Mouse (Mus musculus) ovary, postnatal 36 days (tissue): ENCODE data around the gene Fbxo8.

ENCODE experiments used
- DNase-seq: peaks from one replicate; pipeline ENCODE4 v3.0.0; 2022; ENCODE audit warnings: low spot score, mixed read lengths

Fbxo8 gene

GRCm38 (mm10) chr8:56550558-56551360, at the start of gene Fbxo8, which contains the start of gene Cep44:
TSS of gene Fbxo8 (plus strand) at chr8:56551090.
TSS of gene Cep44 (minus strand) at chr8:56551047.
- DNase-seq: peak; percentile 65

- no peak for DNase-seq
Observed at GRCm38 (mm10) chr8:56501911-56502310, 49.0 kb upstream of the Fbxo8 start.

GRCm38 (mm10) chr8:56508318-56508951, 42.5 kb upstream of the Fbxo8 start:
- no peak for DNase-seq

- DNase-seq: no peak
Observed at GRCm38 (mm10) chr8:56508952-56509479, 41.9 kb upstream of the Fbxo8 start.

GRCm38 (mm10) chr8:56518848-56519247, 32.0 kb upstream of the Fbxo8 start:
- no peak for DNase-seq

- no peak for DNase-seq
Observed at GRCm38 (mm10) chr8:56520249-56520648, 30.6 kb upstream of the Fbxo8 start.

GRCm38 (mm10) chr8:56521051-56521450, 29.8 kb upstream of the Fbxo8 start:
- no peak for DNase-seq

GRCm38 (mm10) chr8:56528869-56529268, 22.0 kb upstream of the Fbxo8 start:
- no peak for DNase-seq

- DNase-seq: peak; percentile 55
Observed at GRCm38 (mm10) chr8:56530359-56530758, 20.5 kb upstream of the Fbxo8 start.

GRCm38 (mm10) chr8:56540706-56541105, 10.2 kb upstream of the Fbxo8 start:
- DNase-seq: no peak

- DNase-seq: no peak
Observed at GRCm38 (mm10) chr8:56547866-56548265, 3.0 kb upstream of the Fbxo8 start.

GRCm38 (mm10) chr8:56551361-56551852, 517 bp downstream of the Fbxo8 start:
- DNase-seq: peak; percentile 77

- no peak for DNase-seq
Observed at GRCm38 (mm10) chr8:56552045-56552444, 1.2 kb downstream of the Fbxo8 start.

GRCm38 (mm10) chr8:56552551-56553103, 1.7 kb downstream of the Fbxo8 start:
- no peak for DNase-seq

GRCm38 (mm10) chr8:56564399-56565047, 13.6 kb downstream of the Fbxo8 start:
- DNase-seq: no peak

GRCm38 (mm10) chr8:56566856-56567255, 16.0 kb downstream of the Fbxo8 start:
- DNase-seq: no peak

- no peak for DNase-seq
Observed at GRCm38 (mm10) chr8:56580918-56581317, 30.0 kb downstream of the Fbxo8 start.

- DNase-seq: peak; percentile 18
Observed at GRCm38 (mm10) chr8:56582841-56583240, 32.0 kb downstream of the Fbxo8 start.

GRCm38 (mm10) chr8:56589004-56589403, 38.1 kb downstream of the Fbxo8 start:
- no peak for DNase-seq

GRCm38 (mm10) chr8:56591084-56591483, 40.2 kb downstream of the Fbxo8 start:
- no peak for DNase-seq

- no peak for DNase-seq
Observed at GRCm38 (mm10) chr8:56591502-56591901, 40.6 kb downstream of the Fbxo8 start.

GRCm38 (mm10) chr8:56606481-56606880, 55.6 kb downstream of the Fbxo8 start:
- DNase-seq: no peak
